Mouse (Mus musculus): Measurements from ENCODE around the gene Ipo11. TPM values are rescaled to one million over a fixed set of nuclear protein-coding genes. Genes with fewer than 3 reads are reported as not detected.

Gene Ipo11
- total RNA-seq, 2 experiments from 2014 or later: 52.2 to 58.7 TPM

GRCm38 (mm10) chr13:106751951-106752350 is 184.8 kb downstream of the Ipo11 start:
- intact Hi-C loops (cut with DNase I): no loop called here
- DNase-seq (ENCODE audit: low spot score in 2 of 2): no peak

DNA sequence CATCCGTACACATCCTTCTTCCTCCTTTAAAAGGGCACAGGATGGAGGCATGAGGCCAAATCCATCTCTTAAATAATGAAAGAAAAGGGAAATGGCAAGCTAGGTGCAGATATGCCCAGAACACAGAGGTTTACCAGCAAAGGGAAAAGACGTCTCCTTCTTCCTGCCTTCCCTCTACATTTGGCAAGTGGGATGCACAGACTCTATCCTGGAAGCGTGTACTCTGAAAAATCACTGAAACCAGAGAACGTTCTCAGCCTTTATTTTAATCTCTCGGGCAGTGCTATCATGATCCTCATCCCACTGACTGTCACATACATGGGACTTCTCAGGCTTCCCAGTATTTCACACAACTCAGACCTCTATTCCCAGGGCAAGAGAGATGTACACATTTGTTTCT is 189.9 kb downstream of the Ipo11 start:
- intact Hi-C loops (cut with DNase I): no loop called here
- no peak for DNase-seq (ENCODE audit: low spot score in 2 of 2)

- intact Hi-C loops (cut with DNase I): no loop called here
Observed at GRCm38 (mm10) chr13:106745201-106745600, 191.6 kb downstream of the Ipo11 start.

More at GRCm38 (mm10) chr13:106745201-106745600, 191.6 kb downstream of the Ipo11 start:
- DNase-seq (ENCODE audit: low spot score in 2 of 2): no peak

Other genes with a start within 250 kb of the Ipo11 start
- 10 to 100 TPM; 16.2 to 21.3 TPM for gene Dimt1, start 10.2 kb upstream of the Ipo11 start, total RNA-seq (2021)
- 100 to 1,000 TPM in 1 of 2 experiments, 10 to 100 TPM in 1; 92.4 to 108 TPM for gene Kif2a, start 85.2 kb upstream of the Ipo11 start, total RNA-seq (2021)

Data from left cerebral cortex, postnatal 36 days (tissue).